Comparison of ENCODE assay signal across 17 mouse cellular contexts in genomic region chr11:104295145-104295544, GRCm38 (mm10).
"Had no signal": no experiment of that assay in that cellular context is flagged by ENCODE, and none has a peak within 500 bp of the region (broad histone marks: within the 10 kb centered on the region; RNA-seq: fewer than 3 reads in every experiment).

No protein-coding gene starts in this region.

- DNase-seq: kidney, adult 11 months; kidney, adult 9 months; left cerebral cortex, postnatal 4 days; lung, postnatal 10 days; lung, postnatal 4 days; right cerebral cortex, adult 18-20 months; right cerebral cortex, postnatal 25 days; thymus, postnatal 36 days had no signal

- ATAC-seq: midbrain, embryonic 15.5 days had no signal

- H3K4me1 ChIP-seq: limb, embryonic 13.5 days; midbrain, embryonic 15.5 days; neural tube, embryonic 12.5 days had no signal

- H3K9me3 ChIP-seq: limb, embryonic 13.5 days; megakaryocyte, embryonic 14.5 days; midbrain, embryonic 15.5 days; neural tube, embryonic 12.5 days had no signal

- H3K27me3 ChIP-seq: limb, embryonic 13.5 days; midbrain, embryonic 15.5 days; neural tube, embryonic 12.5 days had no signal

- H3K4me2 ChIP-seq: limb, embryonic 13.5 days; lung, embryonic 14.5 days; midbrain, embryonic 11.5 days; midbrain, embryonic 15.5 days; neural tube, embryonic 12.5 days had no signal

- H3K9ac ChIP-seq: limb, embryonic 13.5 days; liver, embryonic 14.5 days; lung, embryonic 14.5 days; midbrain, embryonic 15.5 days; neural tube, embryonic 12.5 days had no signal

- H3K4me3 ChIP-seq: layer of hippocampus, adult 2 months; limb, embryonic 13.5 days; megakaryocyte, embryonic 14.5 days; midbrain, embryonic 15.5 days; neural tube, embryonic 12.5 days had no signal

- H3K27ac ChIP-seq: kidney, postnatal 0 days; layer of hippocampus, adult 2 months; limb, embryonic 13.5 days; liver, embryonic 14.5 days; midbrain, embryonic 15.5 days; neural tube, embryonic 12.5 days had no signal

- H3K36me3 ChIP-seq: limb, embryonic 13.5 days had no signal
